Mouse (Mus musculus) naive thymus-derived CD4-positive, alpha-beta T cell, adult 2 months (primary cell): ENCODE results near the gene Atp13a4.

ENCODE experiments used
- DNase-seq: peaks from one replicate; pipeline ENCODE4 v3.0.0-alpha.2; 2011; ENCODE audit warnings: low read depth

The Atp13a4 gene

DNA sequence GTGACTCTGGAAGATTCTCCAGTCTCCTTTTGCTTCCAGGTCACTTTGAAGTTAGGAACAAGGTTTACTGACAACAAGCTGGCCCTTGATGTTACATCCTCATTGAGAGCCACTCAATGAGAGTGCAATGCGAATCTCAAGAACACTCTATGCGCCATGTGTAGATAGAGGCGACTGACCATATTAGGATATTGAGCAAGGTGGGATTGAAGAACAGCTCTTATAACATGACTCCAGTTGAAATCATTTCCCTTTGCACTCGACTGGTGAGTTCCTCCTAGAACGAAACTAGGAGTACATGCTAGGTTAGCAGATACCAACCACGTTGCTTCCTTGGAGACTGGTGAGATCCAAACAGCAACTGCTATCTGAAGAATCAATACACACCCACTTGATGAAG lies 64.3 kb downstream of the Atp13a4 start:
- DNase-seq = no peak

DNA sequence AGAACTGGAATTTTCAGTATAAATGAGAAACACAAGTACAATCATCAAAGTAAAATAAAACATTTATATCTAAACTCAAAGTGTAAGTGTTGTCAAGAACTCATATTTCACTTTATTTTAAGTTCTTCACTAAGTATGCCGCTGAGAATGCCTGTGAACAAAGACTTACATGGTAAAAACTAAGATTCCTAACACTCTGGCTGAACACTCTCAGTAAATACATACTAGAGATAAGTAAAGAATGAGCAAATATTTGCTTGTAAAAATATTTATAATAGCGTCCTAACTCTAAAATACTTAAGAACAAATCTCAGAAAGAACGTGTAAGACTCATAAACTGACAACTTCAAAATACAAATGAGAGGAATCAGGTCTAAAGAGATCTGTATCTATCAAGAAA lies 80.9 kb downstream of the Atp13a4 start:
- DNase-seq = no peak

DNA sequence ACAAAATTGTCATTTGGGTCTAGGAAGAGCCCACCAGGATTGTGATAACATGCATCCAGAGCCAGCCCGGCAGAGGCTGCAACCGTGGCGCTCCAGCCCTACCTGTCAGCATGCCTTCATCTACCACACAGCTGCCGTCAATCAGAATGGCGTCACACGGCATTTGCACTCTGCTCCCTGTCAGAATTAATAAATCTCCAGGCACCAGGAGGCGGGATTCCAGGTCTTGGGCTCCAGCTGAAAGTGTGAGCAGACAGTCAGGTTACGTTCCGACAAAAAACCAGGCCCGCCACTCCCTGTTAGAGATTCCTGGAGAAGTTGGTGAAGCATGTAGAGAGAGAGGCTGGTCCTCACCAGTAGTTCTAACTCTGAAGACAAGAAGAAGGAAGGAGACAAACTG lies 85.3 kb downstream of the Atp13a4 start:
- DNase-seq = no peak

DNA sequence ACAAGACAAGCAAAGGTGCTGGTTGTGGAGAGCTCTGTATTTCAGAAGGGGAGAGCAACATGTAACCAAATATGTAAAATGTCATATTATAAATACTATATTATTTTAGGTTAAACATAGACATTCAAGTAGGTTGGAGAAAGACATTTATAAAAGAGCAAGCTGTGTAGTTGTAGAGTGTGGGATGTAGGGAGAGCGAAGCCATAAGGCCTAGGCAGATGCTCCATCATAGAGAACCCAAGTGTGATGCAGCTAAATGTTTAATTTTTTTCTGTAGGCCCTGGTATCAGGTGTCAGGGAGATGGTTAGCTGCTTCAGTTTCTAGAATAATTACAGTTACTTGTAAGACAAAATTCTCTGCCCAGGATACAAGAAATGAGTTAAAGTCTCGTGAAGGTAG lies 87.8 kb downstream of the Atp13a4 start:
- DNase-seq = no peak

DNA sequence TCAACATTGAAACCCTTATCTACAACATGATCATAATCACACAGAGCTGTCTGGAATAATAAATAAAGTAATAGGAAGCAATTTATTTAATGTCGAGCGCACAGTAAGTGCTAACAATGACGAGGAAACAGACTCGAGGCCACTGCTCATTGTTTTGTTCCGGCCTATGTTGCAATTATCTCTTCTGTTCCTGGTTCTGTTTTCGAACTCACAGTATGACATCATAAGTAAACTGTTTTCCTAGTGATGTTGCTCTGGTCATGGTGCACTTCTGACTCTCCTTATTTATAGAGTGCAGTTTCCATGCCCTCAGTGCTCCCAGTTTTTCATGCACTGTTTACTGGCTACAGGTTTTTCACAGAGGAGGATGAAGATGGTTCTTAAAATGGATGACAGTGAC lies 91.4 kb downstream of the Atp13a4 start:
- DNase-seq = no peak

DNA sequence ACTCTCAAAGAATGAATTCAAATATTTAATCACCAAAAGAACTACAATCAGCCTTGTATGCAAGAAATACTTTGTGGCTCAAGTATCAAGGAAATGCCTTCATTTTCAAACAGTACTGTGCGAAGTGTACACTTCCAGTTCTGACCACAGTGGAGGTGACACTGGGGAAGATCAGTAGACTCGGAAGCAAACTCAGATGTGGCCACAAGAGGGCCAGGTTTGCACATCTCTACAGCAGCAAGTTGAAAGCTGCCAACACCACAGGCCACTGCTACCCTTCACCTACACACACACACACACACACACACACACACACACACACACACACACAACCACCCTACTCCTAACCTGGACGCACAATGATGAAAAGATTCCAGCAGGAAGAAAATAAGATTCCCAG lies 93.0 kb downstream of the Atp13a4 start:
- no peak for DNase-seq

DNA sequence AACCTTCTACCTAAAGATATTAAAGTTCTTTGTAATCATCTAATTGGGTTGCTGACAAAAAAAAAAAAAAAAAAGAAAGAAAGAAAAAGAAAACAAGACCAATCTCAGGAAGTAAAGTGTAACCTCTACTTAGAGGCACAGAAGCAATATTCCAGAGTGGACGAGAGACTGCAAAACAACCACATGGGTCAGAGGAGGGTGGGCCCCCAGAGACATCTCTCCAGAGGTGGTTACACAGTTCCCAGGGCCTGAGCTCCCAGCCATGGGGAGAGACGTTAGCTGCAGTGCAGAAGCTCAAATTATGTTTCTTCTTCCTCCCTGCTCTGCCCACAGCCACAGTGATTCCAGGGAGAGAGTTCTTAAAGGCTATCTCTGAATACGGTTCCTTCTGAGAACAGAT lies 102.5 kb downstream of the Atp13a4 start:
- DNase-seq = no peak

DNA sequence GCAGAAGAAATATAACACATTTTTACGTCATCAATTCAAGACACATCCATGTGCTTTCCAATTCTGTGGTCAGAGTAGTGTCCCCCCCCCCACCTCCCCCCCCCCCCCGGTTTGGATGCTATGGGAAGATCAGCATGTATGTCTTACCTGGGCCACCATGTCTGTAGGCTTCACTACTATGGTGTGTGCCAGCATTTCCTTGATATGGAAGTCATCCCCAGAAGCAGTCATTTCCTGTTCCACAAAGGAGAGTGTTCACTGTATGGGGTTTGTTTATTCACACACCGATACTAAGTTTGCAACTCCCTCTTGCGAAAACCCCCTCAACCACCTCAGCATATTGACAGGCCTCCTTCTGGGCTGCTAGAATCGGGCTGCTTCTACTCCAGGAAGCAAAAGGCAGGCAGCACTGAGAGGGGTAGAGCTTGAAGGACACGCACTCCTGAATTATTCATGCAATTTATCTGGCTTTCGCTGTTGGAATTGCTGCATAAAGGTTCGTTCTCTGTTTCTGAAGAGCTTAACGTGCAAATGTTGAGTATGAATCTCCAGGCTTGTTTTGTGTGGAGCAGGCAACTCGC lies 103.2 kb downstream of the Atp13a4 start:
- DNase-seq = no peak

DNA sequence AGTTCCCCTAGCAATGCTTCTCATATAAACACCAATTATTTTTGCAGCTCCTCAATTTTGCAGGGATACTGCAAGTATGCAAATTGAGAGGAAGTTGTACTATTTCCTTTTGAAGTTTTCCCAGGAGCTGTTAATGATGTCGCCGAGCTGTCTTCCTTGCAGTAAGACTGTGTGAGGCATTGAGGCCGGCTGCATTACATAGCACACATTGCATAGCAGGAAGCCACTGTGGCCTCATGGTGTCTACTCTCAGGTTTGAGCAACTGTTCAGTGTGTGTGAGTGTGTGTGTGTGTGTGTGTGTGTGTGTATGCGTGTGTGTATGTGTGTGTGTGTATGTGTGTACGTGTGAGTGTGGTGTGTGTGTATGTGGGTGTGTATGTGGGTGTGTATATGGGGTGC lies 106.6 kb downstream of the Atp13a4 start:
- DNase-seq = no peak

DNA sequence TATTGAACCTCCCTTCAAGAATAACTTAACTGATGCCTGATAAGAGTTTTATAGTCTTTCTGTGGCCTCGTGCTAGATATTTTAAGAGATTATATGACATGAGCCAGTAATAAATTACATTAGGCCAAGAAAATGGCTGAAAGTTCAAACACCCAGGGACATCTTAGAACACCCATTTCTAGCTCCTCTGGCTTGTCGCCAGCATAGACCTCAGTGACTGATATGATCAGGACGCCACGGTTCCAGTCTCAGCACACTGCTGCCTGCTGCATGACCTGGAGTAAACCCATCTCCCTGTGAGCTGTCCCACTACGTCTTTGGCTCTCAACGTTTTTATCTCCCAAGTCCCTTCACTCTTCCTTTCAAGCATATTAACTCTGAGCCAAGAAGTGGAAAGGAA lies 108.9 kb downstream of the Atp13a4 start:
- DNase-seq = no peak

DNA sequence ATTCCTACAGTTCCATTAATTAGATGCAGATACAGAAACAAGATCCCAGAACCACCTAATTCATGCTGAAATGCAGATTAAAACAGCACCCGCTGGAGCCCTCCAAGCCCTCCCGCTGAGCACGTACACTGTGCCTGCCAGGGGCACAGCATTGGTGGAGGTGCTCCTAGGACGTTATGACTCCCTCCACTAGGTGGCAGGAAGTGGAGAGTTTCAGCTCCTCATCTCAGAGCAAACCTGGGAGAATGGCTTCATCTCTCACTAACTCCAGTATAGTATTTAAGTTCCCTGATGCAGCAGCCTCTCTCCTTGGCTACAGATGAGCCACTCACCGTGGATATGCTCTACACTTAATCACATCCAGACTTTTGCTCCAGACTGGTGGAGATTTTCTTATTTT lies 110.0 kb downstream of the Atp13a4 start:
- DNase-seq = no peak

DNA sequence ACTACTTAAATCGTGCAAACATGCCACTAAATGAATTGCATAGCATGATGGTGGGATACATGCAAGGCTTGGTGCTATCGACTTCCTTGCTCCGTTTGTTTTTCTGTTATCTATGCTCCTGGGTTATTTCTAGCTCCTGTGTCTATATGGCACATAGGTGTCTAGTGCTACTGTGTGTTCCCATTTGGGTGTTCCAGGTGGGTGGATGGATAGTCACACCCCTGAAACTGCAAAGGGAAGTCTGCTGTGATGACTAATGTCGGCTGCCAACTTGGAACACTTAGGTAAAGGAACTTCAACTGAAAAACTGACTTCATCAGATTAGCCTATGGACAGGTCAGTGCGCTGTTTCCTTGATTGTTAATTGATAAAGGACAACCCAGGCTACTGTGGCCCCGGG lies 129.8 kb downstream of the Atp13a4 start:
- no peak for DNase-seq

DNA sequence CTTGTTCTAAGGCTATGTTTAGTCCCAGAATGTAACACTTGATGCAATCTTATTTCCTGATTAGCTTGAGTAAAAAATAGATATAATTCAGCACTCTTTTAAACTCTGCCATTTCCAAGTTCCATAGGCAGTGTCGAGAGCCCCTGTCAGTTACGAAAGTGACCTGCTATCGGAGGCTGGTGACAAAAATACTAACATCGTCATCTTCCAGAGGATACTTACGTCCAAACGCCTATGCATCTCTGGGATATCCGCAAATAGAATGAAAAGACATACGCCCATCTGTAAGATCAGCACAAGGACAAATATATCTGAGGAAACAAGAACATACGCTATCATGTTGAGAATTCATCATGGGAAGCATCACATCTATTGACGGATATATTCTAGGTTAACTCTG lies 137.3 kb downstream of the Atp13a4 start:
- no peak for DNase-seq

DNA sequence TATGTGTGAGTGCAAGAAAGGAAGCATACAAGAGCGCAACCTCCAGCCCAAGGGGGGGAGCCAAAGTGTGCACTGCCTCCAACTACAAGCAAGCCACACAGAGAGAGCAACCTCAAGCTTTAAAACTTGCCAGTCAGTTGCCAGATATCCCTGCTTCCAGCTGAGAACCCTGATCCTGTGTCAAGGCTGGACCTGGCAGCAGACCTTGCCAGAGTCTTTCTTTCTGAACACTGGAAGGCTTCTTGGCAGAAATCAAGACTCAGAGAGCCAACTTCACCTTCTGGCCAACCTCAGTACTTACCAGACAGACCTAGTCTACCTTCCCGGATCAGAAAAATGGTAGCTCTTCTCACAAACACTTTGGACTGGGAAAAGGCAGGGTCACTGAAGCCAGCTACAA lies 145.6 kb downstream of the Atp13a4 start:
- no peak for DNase-seq

DNA sequence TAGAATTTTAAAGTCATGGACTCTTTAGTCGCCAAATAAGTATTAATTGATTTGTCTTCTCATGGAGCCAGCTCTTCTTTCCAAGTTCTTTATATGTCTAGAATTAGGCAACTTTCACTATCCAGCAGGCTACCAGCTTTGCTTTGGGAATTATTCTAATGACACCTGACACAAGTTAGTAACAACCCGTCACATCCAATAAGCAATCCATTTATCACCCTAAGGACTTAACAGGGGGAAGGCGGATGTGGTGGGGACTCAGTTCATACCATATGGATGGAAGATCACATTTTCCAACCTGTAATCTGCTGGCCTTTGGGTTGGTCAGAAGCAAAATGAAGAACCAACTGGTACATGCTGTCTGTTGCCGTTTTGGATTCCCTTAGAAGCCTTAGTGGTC lies 159.9 kb downstream of the Atp13a4 start:
- DNase-seq = no peak

DNA sequence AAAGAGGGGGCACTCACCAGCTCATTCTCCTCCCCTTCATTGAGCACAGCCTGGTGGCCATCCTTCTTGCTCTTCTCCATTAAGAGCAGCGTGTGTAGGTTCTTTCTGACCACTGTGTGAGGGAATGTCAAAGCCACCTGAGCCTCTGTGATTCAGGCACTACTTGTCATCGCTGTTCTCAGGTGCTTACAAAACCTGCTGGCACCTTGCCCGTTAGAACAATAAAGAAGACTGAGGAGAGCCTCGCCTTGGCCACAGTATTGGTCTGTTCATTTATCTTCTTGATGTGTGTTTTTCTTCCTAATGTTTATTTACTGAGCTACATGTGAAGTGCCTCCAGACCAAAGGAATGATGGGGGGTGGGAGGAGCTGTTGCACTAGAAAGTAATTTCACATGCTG lies 166.2 kb downstream of the Atp13a4 start, which contains the start of gene Atp13a5:
Gene Atp13a5 (minus strand): TSS at position 275 of the 400 bp plus-strand sequence.
- no peak for DNase-seq

DNA sequence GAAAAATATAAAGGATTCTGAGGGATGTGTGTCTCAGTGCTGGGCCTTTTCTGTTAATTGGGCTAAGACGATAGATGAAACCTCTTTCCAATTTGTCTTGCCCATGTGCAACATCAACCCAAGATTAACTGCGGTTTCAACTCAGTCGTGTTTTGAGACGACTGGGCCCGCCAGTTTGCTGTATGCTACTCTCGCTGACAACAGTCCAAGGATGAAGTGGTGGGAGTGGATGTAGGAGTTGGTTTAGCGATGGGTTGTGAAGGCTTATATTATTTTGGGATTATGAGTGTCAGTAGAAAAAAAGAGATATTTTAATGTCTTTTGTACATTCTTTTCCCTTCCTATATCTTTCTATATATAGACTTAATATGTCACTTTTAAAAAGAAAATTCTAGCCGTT lies 170.0 kb downstream of the Atp13a4 start:
- no peak for DNase-seq
